Mouse (Mus musculus): ENCODE data around the gene Adamts17.

- TF ChIP-seq GATA1 (IDR thresholded peaks at IDR 0.05; ENCODE audit: low read length) (no peak), TAL1 (IDR thresholded peaks at IDR 0.05; ENCODE audit: low read length) (no peak)
Measured at GRCm38 (mm10) chr7:67045202-67045601, 205.7 kb downstream of the Adamts17 start.
